13 mouse cellular contexts compared by ENCODE assay signal in genomic region chr13:20099546-20099945, GRCm38 (mm10). TPM values are rescaled to one million over a fixed set of nuclear protein-coding genes. Genes with fewer than 3 reads are reported as not detected.
DNase-seq lines count a peak whose midpoint lies in the region; ATAC-seq and TF ChIP-seq lines count a peak whose summit lies in the region.
"Had no signal": no experiment of that assay in that cellular context is flagged by ENCODE, and none has a peak within 500 bp of the region (broad histone marks: within the 10 kb centered on the region; RNA-seq: fewer than 3 reads in every experiment).

No protein-coding gene starts in this region.

- no peak for TF ChIP-seq POLR2A in lung, adult 2 months (IDR thresholded peaks at IDR 0.05; ENCODE audit: borderline replicate concordance, extremely low read depth, low read depth, low read length)

- H3K4me3 ChIP-seq in embryonic facial prominence, embryonic 11.5 days (ENCODE audit: low read depth, low read length) = no peak overlapping the region
- H3K4me3 ChIP-seq in embryonic facial prominence, embryonic 10.5 days = no peak overlapping the region
- H3K4me3 ChIP-seq in lung, embryonic 14.5 days (ENCODE audit: low read depth, low read length) = no peak overlapping the region
- no peak overlapping the region for H3K4me3 ChIP-seq in lung, adult 2 months (replicated peaks; ENCODE audit: extremely low read depth, low read depth, low read length)
- H3K4me3 ChIP-seq: embryonic facial prominence, embryonic 15.5 days; left cerebral cortex, adult 2 months had no signal

- H3K4me2 ChIP-seq in embryonic facial prominence, embryonic 11.5 days (ENCODE audit: low read depth, low read length) = no peak overlapping the region
- no peak overlapping the region for H3K4me2 ChIP-seq in lung, embryonic 14.5 days
- H3K4me2 ChIP-seq: embryonic facial prominence, embryonic 15.5 days; hindbrain, embryonic 14.5 days had no signal

- no peak for TF ChIP-seq CTCF in lung, embryonic 14.5 days (IDR thresholded peaks at IDR 0.05; ENCODE audit: low read depth)
- TF ChIP-seq CTCF in lung, adult 2 months (IDR thresholded peaks at IDR 0.05; ENCODE audit: insufficient read depth, low read length) = no peak

- H3K27ac ChIP-seq in embryonic facial prominence, embryonic 11.5 days (replicated peaks; ENCODE audit: low read depth, low read length) = no peak overlapping the region
- no peak overlapping the region for H3K27ac ChIP-seq in embryonic facial prominence, embryonic 10.5 days (replicated peaks)
- H3K27ac ChIP-seq in lung, embryonic 14.5 days (ENCODE audit: low read depth) = peak overlapping the region; percentile 49; the same call in 1 of the 2 replicates
- H3K27ac ChIP-seq: embryonic facial prominence, embryonic 15.5 days; hindbrain, embryonic 14.5 days; left cerebral cortex, adult 2 months had no signal

- H3K4me1 ChIP-seq in embryonic facial prominence, embryonic 11.5 days (ENCODE audit: control insufficient read depth, insufficient read depth, low read length) = no peaks in the 10 kb centered on the region
- peaks cover 25% of the 10 kb centered on the region for H3K4me1 ChIP-seq in embryonic facial prominence, embryonic 10.5 days
- H3K4me1 ChIP-seq in lung, embryonic 14.5 days (ENCODE audit: insufficient read depth) = peaks cover 30% of the 10 kb centered on the region
- H3K4me1 ChIP-seq in lung, adult 2 months (ENCODE audit: control insufficient read depth, insufficient read depth, low read length) = peaks cover 28% of the 10 kb centered on the region

- no peaks in the 10 kb centered on the region for H3K9me3 ChIP-seq in embryonic facial prominence, embryonic 11.5 days (replicated peaks; ENCODE audit: control insufficient read depth, low read length)
- no peaks in the 10 kb centered on the region for H3K9me3 ChIP-seq in embryonic facial prominence, embryonic 10.5 days
- no peaks in the 10 kb centered on the region for H3K9me3 ChIP-seq in lung, embryonic 14.5 days (ENCODE audit: low read depth, low read length)
- H3K9me3 ChIP-seq: embryonic facial prominence, embryonic 15.5 days had no signal

- WGBS in embryonic facial prominence, embryonic 11.5 days = 13% methylated on average over 4 of the region's 4 CpGs
- WGBS in embryonic facial prominence, embryonic 10.5 days = 9% methylated on average over 4 of the region's 4 CpGs
- WGBS in lung, embryonic 14.5 days = 13% methylated on average over 4 of the region's 4 CpGs
- WGBS in lung, adult 2 months = 24% methylated on average over 4 of the region's 4 CpGs

- no peak for ATAC-seq in embryonic facial prominence, embryonic 11.5 days (replicated peaks; ENCODE audit: insufficient number of reproducible peaks, low FRiP score, low TSS enrichment, low read depth)
- peak; percentile 56 for ATAC-seq in lung, embryonic 14.5 days (ENCODE audit: insufficient read depth)

- H3K27me3 ChIP-seq in embryonic facial prominence, embryonic 11.5 days (ENCODE audit: control insufficient read depth, insufficient read depth, low read length) = no peaks in the 10 kb centered on the region
- no peaks in the 10 kb centered on the region for H3K27me3 ChIP-seq in embryonic facial prominence, embryonic 10.5 days (replicated peaks; ENCODE audit: low read depth, poor library complexity, severe bottlenecking)
- no peaks in the 10 kb centered on the region for H3K27me3 ChIP-seq in lung, embryonic 14.5 days (ENCODE audit: insufficient read depth, low read length)
- H3K27me3 ChIP-seq: embryonic facial prominence, embryonic 15.5 days had no signal

- DNase-seq in embryonic facial prominence, embryonic 11.5 days (ENCODE audit: low spot score) = peak; percentile 42
- DNase-seq in embryonic facial prominence, embryonic 10.5 days (ENCODE audit: low spot score) = no peak
- peak; percentile 78 for DNase-seq in lung, embryonic 14.5 days
- DNase-seq in lung, adult 2 months = no peak
- peak; percentile 27 for DNase-seq in embryo, embryonic 10.5 days (ENCODE audit: low spot score)
- DNase-seq in lung, postnatal 25 days (ENCODE audit: low spot score) = peak; percentile 31
- DNase-seq in MN1 (ENCODE audit: low spot score) = no peak
- DNase-seq in adrenal gland, adult (ENCODE audit: inconsistent age in 2 of 2, low spot score in 1 of 2) = no peak
- DNase-seq: right cerebral cortex, postnatal 25 days had no signal

- H3K36me3 ChIP-seq in embryonic facial prominence, embryonic 11.5 days (replicated peaks; ENCODE audit: control insufficient read depth, insufficient read depth, low read depth, low read length) = no peaks in the 10 kb centered on the region
- no peaks in the 10 kb centered on the region for H3K36me3 ChIP-seq in embryonic facial prominence, embryonic 10.5 days (replicated peaks)
- H3K36me3 ChIP-seq in lung, embryonic 14.5 days (ENCODE audit: insufficient read depth) = no peaks in the 10 kb centered on the region
- H3K36me3 ChIP-seq: embryonic facial prominence, embryonic 15.5 days had no signal

- no peak overlapping the region for H3K9ac ChIP-seq in embryonic facial prominence, embryonic 11.5 days (replicated peaks; ENCODE audit: low read length)
- H3K9ac ChIP-seq in lung, embryonic 14.5 days = no peak overlapping the region
- H3K9ac ChIP-seq: embryonic facial prominence, embryonic 15.5 days; hindbrain, embryonic 14.5 days had no signal

RNA-seq across cellular contexts. Expression of gene Elmo1, which starts 9.2 kb away (rescaled TPM):
- 8.8 and 8.9 TPM in 2 replicates for polyA plus RNA-seq in embryonic facial prominence, embryonic 11.5 days (2014; fragmentation: Nextera tagmentation; extraction: Ambion mirVana)
- 9.0 and 9.8 TPM in 2 replicates for polyA plus RNA-seq in embryonic facial prominence, embryonic 10.5 days (2016; fragmentation: Nextera tagmentation; extraction: Ambion mirVana)
- polyA plus RNA-seq in lung, embryonic 14.5 days (2014; fragmentation: Nextera tagmentation; extraction: Ambion mirVana) = 37.8 and 38.5 TPM in 2 replicates
- 24.2 and 28.3 TPM in 2 replicates for polyA plus RNA-seq in lung, adult 2 months (2012; rRNA removed)
- polyA plus RNA-seq: C2C12 had no signal

Comparison
In these comparisons a context has a peak if more than half of its experiments do, and no peak if none do; other contexts are left out.
1. DNase-seq: peak in embryonic facial prominence, embryonic 11.5 days (single experiment), lung, embryonic 14.5 days (single experiment), embryo, embryonic 10.5 days (single experiment) and lung, postnatal 25 days (single experiment); none in embryonic facial prominence, embryonic 10.5 days (single experiment), lung, adult 2 months (single experiment), MN1 (single experiment) and adrenal gland, adult (0 of 2).